Mouse (Mus musculus): ENCODE data around the gene Amotl1. TPM values are rescaled to one million over a fixed set of nuclear protein-coding genes. Genes with fewer than 3 reads are reported as not detected.
"Not testable (repeated sequence)": the region's sequence is repeated elsewhere in the genome, so short reads cannot be mapped to it uniquely, and the experiment has no call there.

The Amotl1 gene
- polyA plus RNA-seq, 1 experiment from 2014 or later = 16.1 TPM

DNA sequence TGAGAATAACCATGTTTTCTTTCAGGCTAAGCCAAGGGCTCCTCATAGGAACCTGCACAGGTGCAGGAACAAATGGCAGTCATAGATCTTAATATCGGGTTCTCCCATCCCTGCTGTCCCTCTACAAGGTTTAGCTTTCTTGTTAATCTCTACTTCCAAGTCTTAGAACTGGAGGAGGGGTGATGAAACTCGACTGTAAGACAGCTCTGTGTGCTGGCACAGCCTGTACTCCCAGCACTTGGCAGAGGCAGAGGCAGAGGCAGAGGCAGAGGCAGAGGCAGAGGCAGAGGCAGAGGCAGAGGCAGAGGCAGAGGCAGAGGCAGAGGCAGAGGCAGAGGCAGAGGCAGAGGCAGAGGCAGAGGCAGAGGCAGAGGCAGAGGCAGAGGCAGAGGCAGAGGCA, 68.5 kb downstream of the Amotl1 start:
- not testable (repeated sequence) for H3K27ac ChIP-seq; H3K9ac ChIP-seq; H3K27me3 ChIP-seq; H3K4me3 ChIP-seq; ATAC-seq (replicated peaks; ENCODE audit: insufficient number of reproducible peaks, insufficient read depth, low FRiP score, low read depth); H3K4me2 ChIP-seq; H3K9me3 ChIP-seq (replicated peaks)
- WGBS = 62% methylated on average over 2 of the region's 2 CpGs
- Histone ChIP-seq H3K4me1 (replicated peaks) (peaks cover 41% of the 10 kb centered on the region), H3K36me3 (peaks cover 26% of the 10 kb centered on the region)

DNA sequence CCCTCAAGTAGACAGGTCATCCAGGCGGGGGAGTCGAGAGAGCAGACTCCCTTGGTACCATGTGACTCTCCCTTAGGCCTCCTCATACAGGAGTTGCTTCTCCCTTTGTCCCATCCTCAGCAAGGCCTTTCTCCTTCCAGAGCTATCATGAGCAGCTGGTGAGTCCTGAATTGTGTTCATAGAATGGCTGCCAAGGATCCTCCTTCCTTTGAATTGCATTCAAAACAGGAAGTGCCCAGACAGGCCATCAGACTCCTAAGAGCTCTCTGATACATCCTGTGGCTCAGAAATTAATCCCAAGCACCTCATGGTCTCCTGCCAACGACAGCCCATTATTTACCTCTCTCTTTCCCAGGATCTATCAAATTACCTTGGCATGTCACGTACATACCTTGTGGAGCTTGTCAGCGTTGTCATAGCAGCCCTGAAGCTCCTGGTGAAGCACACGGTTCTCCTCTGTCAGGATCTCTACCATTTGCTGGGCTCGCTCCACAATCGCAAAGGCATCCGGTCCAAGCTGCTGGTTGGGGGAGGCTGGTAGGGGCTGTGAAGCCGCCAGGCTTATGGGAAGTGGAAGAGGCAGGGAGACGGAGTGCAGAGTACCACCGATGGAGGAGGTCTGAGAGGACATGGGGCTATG, 70.0 kb downstream of the Amotl1 start:
- Histone ChIP-seq H3K27me3 (no peaks in the 10 kb centered on the region), H3K36me3 (peaks cover 36% of the 10 kb centered on the region), H3K4me3 (no peak overlapping the region), H3K9ac (no peak overlapping the region), H3K4me2 (no peak overlapping the region), H3K4me1 (replicated peaks) (peaks cover 37% of the 10 kb centered on the region), H3K27ac (peak overlapping the region; percentile 33; the same call in 1 of the 2 replicates), H3K9me3 (replicated peaks) (no peaks in the 10 kb centered on the region)
- ATAC-seq (replicated peaks; ENCODE audit: insufficient number of reproducible peaks, insufficient read depth, low FRiP score, low read depth) = peak; percentile 44
- WGBS = 63% methylated on average over 12 of the region's 12 CpGs

DNA sequence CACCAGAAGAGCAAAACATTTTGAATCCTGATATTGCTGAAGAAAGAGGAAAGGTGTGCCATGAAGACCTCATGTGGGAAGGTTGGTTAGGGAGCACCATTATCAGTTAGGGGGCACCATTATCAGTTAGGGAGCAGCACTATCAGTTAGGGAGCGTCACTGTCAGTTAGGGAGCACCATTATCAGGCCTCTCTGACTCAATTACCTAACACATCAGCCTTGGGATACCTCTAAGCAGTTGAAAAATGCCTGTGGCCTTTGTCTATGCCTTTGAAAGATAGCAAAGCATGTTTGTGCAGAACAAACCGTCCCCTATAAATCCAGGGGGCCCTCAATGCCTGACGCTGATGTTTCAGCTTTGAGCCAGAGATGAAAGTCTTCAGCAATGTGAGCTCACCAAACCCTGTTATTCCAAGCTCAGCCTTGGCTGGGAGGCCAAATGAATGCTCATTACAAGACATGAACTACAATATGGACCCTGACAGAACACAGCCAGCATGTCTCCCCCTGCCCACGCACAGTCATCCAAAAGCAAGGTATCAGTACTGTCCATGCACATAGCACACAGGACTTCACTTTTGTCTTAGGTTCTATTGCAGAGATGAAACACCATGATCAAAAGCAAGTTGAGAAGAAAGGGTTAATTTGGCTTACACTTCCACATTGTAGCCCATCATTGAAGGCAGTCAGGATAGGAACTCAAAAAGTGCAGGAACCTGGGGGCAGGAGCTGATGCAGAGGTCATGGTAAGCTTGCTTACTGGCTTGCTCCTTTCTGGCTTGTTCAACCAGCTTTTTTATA, 75.5 kb downstream of the Amotl1 start:
- peaks cover 54% of the 10 kb centered on the region for H3K36me3 ChIP-seq

DNA sequence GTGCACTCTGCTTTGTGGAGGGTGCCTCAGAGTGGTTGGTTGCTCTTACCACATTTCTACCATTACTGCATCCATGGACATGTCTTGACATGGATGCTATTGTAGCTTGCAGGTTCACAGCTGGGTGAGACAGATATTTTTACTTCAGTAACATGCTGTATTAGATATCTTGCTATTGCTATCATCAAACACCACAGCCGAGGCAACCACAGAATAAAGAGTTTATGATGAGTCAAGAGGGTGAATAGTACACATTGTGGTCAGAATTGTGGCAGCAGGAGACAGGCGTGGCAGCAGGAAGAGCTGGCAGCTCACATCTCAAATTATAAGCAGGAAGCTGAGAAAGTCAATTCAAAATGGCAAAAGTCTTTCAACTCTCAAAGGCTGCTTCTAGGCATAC, 76.4 kb downstream of the Amotl1 start:
- no peaks in the 10 kb centered on the region for H3K4me1 ChIP-seq (replicated peaks)
- no peak overlapping the region for H3K4me3 ChIP-seq
- no peaks in the 10 kb centered on the region for H3K27me3 ChIP-seq
- H3K36me3 ChIP-seq = peaks cover 57% of the 10 kb centered on the region
- ATAC-seq (replicated peaks; ENCODE audit: insufficient number of reproducible peaks, insufficient read depth, low FRiP score, low read depth) = no peak
- WGBS = 69% methylated on average over 2 of the region's 2 CpGs
- H3K9ac ChIP-seq = no peak overlapping the region
- no peaks in the 10 kb centered on the region for H3K9me3 ChIP-seq (replicated peaks)
- no peak overlapping the region for H3K27ac ChIP-seq
- no peak overlapping the region for H3K4me2 ChIP-seq

More for the DNA sequence above, 75.5 kb downstream of the Amotl1 start:
- no peaks in the 10 kb centered on the region for H3K9me3 ChIP-seq (replicated peaks)
- H3K27me3 ChIP-seq = no peaks in the 10 kb centered on the region
- H3K27ac ChIP-seq = no peak overlapping the region
- no peak overlapping the region for H3K9ac ChIP-seq
- no peaks in the 10 kb centered on the region for H3K4me1 ChIP-seq (replicated peaks)
- no peak overlapping the region for H3K4me3 ChIP-seq
- no peak for ATAC-seq (replicated peaks; ENCODE audit: insufficient number of reproducible peaks, insufficient read depth, low FRiP score, low read depth)
- no peak overlapping the region for H3K4me2 ChIP-seq
- WGBS = 74% methylated on average over 4 of the region's 4 CpGs

DNA sequence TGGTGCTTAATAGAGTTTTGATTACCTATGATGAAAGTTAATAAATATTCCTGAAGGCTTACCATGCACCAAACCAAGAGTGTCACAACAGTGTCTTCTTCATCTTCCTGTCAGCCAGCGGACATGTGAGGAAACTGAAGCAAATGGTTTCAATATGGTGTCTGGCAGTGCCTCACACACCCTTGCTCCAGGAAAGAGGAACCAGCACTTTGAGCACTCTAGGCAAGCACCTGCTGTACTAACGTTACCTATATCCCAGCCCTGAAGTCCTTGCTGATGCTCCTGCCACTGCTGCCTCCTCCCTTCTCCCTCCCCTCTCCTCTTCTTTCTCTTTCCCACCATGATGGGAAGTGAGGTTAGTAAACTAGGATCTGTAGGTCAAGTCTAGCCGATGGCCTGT, 80.4 kb downstream of the Amotl1 start:
- ATAC-seq (replicated peaks; ENCODE audit: insufficient number of reproducible peaks, insufficient read depth, low FRiP score, low read depth) = no peak
- Histone ChIP-seq H3K4me2 (no peak overlapping the region), H3K4me1 (replicated peaks) (no peaks in the 10 kb centered on the region), H3K9ac (no peak overlapping the region), H3K27me3 (no peaks in the 10 kb centered on the region), H3K4me3 (no peak overlapping the region), H3K36me3 (peaks cover 62% of the 10 kb centered on the region), H3K9me3 (replicated peaks) (no peaks in the 10 kb centered on the region), H3K27ac (no peak overlapping the region)
- 87% methylated on average over 3 of the region's 3 CpGs for WGBS

DNA sequence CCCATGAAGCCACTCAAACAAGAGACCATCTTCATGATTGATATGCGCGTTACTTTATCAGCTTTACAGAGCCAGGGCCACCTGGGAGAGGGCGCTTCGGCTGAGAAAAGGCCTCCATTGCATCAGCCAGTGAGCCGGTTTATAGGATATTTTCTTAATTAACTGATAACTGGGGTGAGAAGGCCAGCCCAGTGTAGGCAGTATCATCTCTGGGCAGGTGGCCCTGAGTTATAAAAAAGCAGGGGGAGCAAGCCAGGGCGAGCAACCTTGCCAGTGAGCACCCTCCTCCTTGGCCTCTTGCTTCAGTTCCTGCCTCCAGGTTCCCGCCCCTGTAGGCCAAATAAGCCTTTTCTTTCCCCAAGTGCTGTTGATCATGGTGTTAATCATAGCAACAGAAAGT, 81.5 kb downstream of the Amotl1 start:
- Histone ChIP-seq H3K27me3 (no peaks in the 10 kb centered on the region), H3K36me3 (peaks cover 61% of the 10 kb centered on the region), H3K4me3 (no peak overlapping the region), H3K4me1 (replicated peaks) (no peaks in the 10 kb centered on the region), H3K27ac (no peak overlapping the region), H3K9me3 (replicated peaks) (no peaks in the 10 kb centered on the region), H3K4me2 (no peak overlapping the region), H3K9ac (no peak overlapping the region)
- 88% methylated on average over 7 of the region's 7 CpGs for WGBS
- ATAC-seq (replicated peaks; ENCODE audit: insufficient number of reproducible peaks, insufficient read depth, low FRiP score, low read depth) = no peak

DNA sequence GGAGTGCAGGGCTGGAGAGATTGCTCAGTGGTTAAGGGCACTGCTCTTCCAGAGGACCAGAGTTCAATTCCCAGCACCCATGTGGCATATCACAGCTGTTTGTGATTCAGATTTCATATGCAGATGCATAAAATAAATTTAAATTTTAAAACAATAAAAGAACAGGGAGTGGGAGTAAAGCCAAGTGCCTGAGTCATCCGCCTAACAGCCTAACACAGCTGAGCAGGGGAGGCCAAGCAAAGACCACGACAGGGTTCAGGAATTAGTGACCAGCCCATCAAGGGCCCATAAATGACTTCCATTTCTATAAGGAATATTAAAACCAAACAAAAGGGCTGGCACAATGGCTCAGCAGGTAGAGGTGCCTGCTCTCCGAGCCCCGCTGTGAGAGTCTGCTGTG, 84.3 kb downstream of the Amotl1 start:
- no peak for ATAC-seq (replicated peaks; ENCODE audit: insufficient number of reproducible peaks, insufficient read depth, low FRiP score, low read depth)
- Histone ChIP-seq H3K4me3 (no peak overlapping the region), H3K9me3 (replicated peaks) (no peaks in the 10 kb centered on the region), H3K36me3 (peaks cover 79% of the 10 kb centered on the region), H3K4me1 (replicated peaks) (no peaks in the 10 kb centered on the region), H3K27me3 (no peaks in the 10 kb centered on the region), H3K4me2 (no peak overlapping the region), H3K27ac (no peak overlapping the region), H3K9ac (no peak overlapping the region)
- 92% methylated on average over 4 of the region's 4 CpGs for WGBS

DNA sequence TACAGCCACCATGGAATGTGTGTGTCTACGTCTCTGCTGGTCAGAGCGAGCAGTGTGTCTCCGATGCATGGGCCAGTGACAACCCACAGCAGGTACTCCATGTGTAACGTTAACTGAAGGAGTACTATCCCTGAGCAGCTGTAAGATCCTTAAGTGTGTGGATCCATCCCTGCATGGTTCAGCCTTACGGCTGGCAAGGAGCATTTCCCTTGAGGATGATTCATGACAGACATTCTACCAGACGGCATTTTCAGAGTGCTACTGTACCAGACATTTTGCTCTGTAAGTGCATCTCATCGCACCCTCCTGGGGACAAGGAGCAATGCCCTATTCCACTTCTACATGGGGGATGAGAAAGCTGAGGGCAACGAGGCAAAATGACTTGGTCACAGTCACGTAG, 84.9 kb downstream of the Amotl1 start:
- no peak overlapping the region for H3K27ac ChIP-seq
- H3K36me3 ChIP-seq = peaks cover 81% of the 10 kb centered on the region
- H3K9me3 ChIP-seq (replicated peaks) = no peaks in the 10 kb centered on the region
- H3K4me1 ChIP-seq (replicated peaks) = no peaks in the 10 kb centered on the region
- no peak for ATAC-seq (replicated peaks; ENCODE audit: insufficient number of reproducible peaks, insufficient read depth, low FRiP score, low read depth)
- no peaks in the 10 kb centered on the region for H3K27me3 ChIP-seq
- H3K4me3 ChIP-seq = no peak overlapping the region
- no peak overlapping the region for H3K9ac ChIP-seq
- WGBS = 85% methylated on average over 9 of the region's 9 CpGs
- no peak overlapping the region for H3K4me2 ChIP-seq

DNA sequence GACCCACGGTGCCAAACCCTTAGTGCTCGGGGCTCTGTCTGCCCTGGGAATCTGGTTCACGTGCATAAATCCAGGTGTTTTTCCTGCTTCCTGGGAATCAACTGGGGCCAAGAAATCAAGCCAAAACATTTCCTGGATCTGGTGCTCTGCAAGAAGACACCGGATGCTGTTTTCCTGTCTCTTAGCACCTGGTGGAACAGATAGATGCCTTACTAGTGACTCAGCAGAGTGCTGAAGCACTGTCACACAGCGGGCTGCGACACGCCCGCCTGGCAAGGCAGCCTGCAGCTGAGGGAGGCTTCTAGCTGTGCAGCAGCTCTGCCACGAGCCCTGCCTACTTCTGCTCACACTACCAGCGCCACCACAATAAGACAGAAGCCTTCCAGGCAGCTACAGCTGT, 85.4 kb downstream of the Amotl1 start:
- no peak overlapping the region for H3K27ac ChIP-seq
- no peak for ATAC-seq (replicated peaks; ENCODE audit: insufficient number of reproducible peaks, insufficient read depth, low FRiP score, low read depth)
- no peaks in the 10 kb centered on the region for H3K27me3 ChIP-seq
- H3K4me1 ChIP-seq (replicated peaks) = no peaks in the 10 kb centered on the region
- WGBS = 60% methylated on average over 10 of the region's 10 CpGs
- H3K36me3 ChIP-seq = peaks cover 86% of the 10 kb centered on the region
- H3K4me2 ChIP-seq = no peak overlapping the region
- no peak overlapping the region for H3K4me3 ChIP-seq
- H3K9me3 ChIP-seq (replicated peaks) = no peaks in the 10 kb centered on the region
- no peak overlapping the region for H3K9ac ChIP-seq

DNA sequence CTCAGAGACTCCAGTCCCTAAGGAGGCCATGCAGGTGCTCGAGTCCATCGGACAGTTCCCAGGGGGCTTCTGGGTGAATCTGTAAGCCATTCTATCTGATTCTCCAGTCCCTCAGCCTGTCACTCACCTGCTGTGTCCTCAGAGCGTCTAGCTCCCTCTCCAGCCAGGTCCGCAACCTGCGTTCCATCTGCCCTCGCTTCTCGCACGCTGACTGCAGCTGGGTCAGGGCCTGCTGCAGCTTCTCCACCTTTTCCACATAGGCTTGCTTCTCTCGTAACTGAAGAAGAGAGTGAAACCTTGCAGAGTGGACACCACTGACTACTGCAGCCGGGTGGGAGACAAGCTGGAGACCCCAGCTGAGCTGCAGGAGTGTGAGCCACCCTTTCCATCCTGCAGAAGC, 86.5 kb downstream of the Amotl1 start:
- Histone ChIP-seq H3K36me3 (peaks cover 83% of the 10 kb centered on the region), H3K4me2 (no peak overlapping the region), H3K4me3 (no peak overlapping the region), H3K27me3 (no peaks in the 10 kb centered on the region), H3K27ac (no peak overlapping the region), H3K9ac (no peak overlapping the region), H3K9me3 (replicated peaks) (no peaks in the 10 kb centered on the region), H3K4me1 (replicated peaks) (no peaks in the 10 kb centered on the region)
- ATAC-seq (replicated peaks; ENCODE audit: insufficient number of reproducible peaks, insufficient read depth, low FRiP score, low read depth) = no peak
- WGBS = 86% methylated on average over 10 of the region's 10 CpGs

DNA sequence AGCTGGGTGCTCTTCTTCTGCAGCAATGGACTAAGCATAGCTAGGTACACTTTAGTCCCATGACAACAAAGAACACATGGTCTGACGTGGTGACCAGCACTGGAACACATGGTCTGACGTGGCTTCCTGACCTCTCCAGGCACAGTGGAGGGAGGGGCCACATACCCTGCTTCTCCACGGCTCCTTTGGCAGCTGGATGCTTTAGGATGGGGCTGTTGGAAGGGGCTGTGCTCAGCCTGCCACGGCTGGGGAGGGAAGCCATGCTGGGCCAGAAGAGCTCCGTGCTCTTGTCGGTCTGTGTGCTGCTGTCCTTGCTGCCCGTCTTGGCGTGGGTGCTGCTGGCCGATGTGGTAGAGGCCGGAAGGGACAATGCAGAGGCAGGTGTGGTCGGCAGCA, 96.5 kb downstream of the Amotl1 start:
- no peak overlapping the region for H3K9ac ChIP-seq
- H3K36me3 ChIP-seq = peaks cover 50% of the 10 kb centered on the region
- H3K4me3 ChIP-seq = no peak overlapping the region
- peaks cover 6% of the 10 kb centered on the region; the same call in 1 of the 2 replicates for H3K4me1 ChIP-seq (replicated peaks)
- no peak for ATAC-seq (replicated peaks; ENCODE audit: insufficient number of reproducible peaks, insufficient read depth, low FRiP score, low read depth)
- no peaks in the 10 kb centered on the region for H3K27me3 ChIP-seq
- 0 out of 2 replicates have a peak overlapping the region, but pooled peaks have one; percentile 9 for H3K27ac ChIP-seq
- 73% methylated on average over 11 of the region's 11 CpGs for WGBS
- no peak overlapping the region for H3K4me2 ChIP-seq
- H3K9me3 ChIP-seq (replicated peaks) = no peaks in the 10 kb centered on the region

Measured in heart, embryonic 15.5 days (tissue).